Mouse (Mus musculus) macrophage (primary cell): Measurements from ENCODE around the gene Anapc4. TPM values are rescaled to one million over a fixed set of nuclear protein-coding genes. Genes with fewer than 3 reads are reported as not detected.

Experiments
- H3K27ac ChIP-seq: fragments of 350-480 bp; formaldehyde crosslinking; 2 replicates; pipeline ENCODE4 v1.9.0; 2021
- H3K36me3 ChIP-seq: fragments of 350-480 bp; formaldehyde crosslinking; 2 replicates; pipeline ENCODE4 v1.9.0; 2021; ENCODE audit errors: inconsistent target
- H3K4me3 ChIP-seq: fragments of 350-480 bp; formaldehyde crosslinking; 2 replicates; pipeline ENCODE4 v1.9.0; 2021; ENCODE audit errors: inconsistent target
- H3K79me2 ChIP-seq: fragments of 350-480 bp; formaldehyde crosslinking; 2 replicates; pipeline ENCODE4 v1.9.0; 2021; ENCODE audit errors: inconsistent target
- WGBS: methylation state at CpG from one replicate; pipeline ENCODE4 v1.1.7; 2026; ENCODE audit warnings: inconsistent platforms; ENCODE audit not compliant: missing documents; 5-methylcytosine and 5-hydroxymethylcytosine counted together
- polyA plus RNA-seq: library from polyadenylated mRNA; stranded (reverse); fragments of 250-400 nt; gene quantifications from 3 replicates; pipeline ENCODE4 v1.2.4, GENCODE M21; 2018; ENCODE audit warnings: inconsistent platforms

Gene Anapc4
- polyA plus RNA-seq, 1 experiment from 2014 or later = 28.8 TPM

DNA sequence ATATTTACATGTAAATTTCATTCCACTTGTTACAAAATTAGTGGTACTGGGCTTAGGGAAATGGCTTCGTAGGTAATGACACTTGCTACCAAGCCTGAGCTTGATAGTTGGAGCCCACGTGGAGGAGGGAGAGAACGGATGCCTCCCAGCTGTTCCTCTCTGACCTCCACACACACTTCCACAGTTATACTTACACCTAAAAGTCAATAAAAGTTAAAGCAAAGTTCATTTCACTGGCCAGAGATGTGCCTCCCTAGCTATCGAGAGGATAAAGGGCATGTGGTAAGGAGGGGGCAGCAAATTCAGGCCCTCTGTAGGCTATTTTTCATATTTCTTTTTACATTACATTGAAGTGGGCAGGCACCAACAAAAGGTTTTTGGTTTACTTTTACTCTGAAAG lies 5.9 kb upstream of the Anapc4 start:
- H3K79me2 ChIP-seq = no peaks in the 10 kb centered on the region
- 94% methylated on average over 4 of the region's 4 CpGs for WGBS
- no peaks in the 10 kb centered on the region for H3K36me3 ChIP-seq
- H3K4me3 ChIP-seq = no peak overlapping the region
- H3K27ac ChIP-seq = no peak overlapping the region

DNA sequence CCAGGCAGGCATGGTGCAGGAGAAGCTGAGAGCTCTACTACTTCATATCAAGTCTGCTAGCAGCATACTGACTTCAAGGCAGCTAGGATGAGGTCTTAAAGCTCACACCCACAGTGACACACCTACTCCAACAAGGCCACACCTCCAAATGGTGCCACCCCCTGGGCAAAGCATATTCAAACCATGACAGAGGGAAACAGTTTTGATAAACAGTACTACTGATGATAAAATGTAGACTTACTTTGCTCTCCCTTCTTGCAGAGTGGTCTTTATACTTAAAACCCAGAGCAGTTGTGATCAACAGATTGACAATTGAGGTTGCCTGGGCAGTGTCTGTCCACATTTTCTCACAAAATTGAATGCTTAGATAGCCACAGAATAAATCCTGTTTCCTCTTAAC lies 807 bp upstream of the Anapc4 start:
- H3K4me3 ChIP-seq = peak overlapping the region; percentile 45; the same call in 1 of the 2 replicates

DNA sequence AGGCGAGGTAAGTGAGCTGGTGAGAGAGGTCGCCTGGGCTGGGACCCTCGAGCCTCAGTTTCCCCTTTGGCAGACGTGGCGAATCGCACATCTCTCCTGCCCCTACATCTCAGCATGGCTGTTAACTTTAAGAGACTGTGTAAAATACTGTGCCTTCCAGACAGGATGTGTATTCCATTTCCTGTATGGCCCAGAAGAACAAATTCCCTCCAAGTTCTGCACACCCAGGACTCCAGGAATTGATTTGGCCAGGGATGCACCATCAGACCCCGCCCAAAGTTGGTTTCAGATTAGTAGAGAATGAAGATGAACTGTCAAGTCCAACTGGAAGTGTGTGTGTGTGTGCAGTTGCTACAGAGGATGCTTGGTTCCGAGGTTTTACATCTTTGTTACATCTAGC lies 574 bp downstream of the Anapc4 start:
- Histone ChIP-seq H3K79me2 (peaks cover 49% of the 10 kb centered on the region), H3K36me3 (peaks cover 6% of the 10 kb centered on the region; the same call in 1 of the 2 replicates), H3K4me3 (peak overlapping the region; percentile 91), H3K27ac (peak overlapping the region; percentile 36; the same call in 1 of the 2 replicates)
- 10% methylated on average over 8 of the region's 8 CpGs for WGBS

More for the DNA sequence above, 807 bp upstream of the Anapc4 start:
- Histone ChIP-seq H3K79me2 (peaks cover 40% of the 10 kb centered on the region), H3K36me3 (peaks cover 6% of the 10 kb centered on the region; the same call in 1 of the 2 replicates), H3K27ac (no peak overlapping the region)

DNA sequence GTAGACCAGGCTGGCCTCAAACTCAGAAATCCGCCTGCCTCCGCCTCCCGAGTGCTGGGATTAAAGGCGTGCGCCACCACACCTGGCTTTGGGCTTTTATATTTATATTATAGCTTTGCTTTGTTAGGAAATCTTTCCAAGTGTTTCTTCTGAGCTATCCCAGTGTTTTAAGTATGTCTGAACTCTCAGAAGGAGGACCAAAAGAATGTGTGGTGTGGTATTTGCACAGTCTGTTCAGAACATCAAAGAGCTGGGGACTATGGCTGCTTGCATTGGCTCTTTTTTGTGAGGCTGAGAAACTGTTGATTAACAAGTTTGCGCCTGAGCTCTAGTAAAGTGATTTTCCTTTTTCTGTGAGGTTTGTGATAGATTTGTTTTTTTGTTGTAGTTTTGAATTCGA lies 10.5 kb downstream of the Anapc4 start:
- WGBS = 99% methylated on average over 7 of the region's 7 CpGs
- H3K4me3 ChIP-seq = no peak overlapping the region
- H3K79me2 ChIP-seq = no peaks in the 10 kb centered on the region; the same call in 1 of the 2 replicates
- H3K27ac ChIP-seq = no peak overlapping the region
- H3K36me3 ChIP-seq = peaks cover 68% of the 10 kb centered on the region

DNA sequence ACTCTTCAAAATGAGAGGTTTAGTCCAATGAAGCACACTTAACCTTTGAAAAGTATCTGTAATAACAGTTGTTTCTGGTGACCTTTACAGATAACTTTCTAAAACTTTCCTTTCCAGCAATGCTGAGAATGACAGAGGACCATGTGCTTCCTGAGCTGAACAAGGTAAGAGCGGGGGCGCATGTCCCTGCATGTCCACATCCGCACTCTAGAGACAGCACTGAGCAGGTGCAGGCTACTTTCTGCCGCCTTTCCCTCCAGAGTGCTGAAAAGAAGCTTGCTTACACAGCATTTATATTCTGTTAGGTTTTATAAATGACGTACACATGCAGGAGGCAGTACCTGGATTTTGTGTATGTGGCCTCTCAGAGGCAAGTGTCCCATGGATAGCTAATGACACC lies 21.9 kb downstream of the Anapc4 start:
- no peak overlapping the region for H3K27ac ChIP-seq
- no peaks in the 10 kb centered on the region for H3K79me2 ChIP-seq
- H3K36me3 ChIP-seq = peaks cover 64% of the 10 kb centered on the region
- 96% methylated on average over 5 of the region's 5 CpGs for WGBS
- no peak overlapping the region for H3K4me3 ChIP-seq

DNA sequence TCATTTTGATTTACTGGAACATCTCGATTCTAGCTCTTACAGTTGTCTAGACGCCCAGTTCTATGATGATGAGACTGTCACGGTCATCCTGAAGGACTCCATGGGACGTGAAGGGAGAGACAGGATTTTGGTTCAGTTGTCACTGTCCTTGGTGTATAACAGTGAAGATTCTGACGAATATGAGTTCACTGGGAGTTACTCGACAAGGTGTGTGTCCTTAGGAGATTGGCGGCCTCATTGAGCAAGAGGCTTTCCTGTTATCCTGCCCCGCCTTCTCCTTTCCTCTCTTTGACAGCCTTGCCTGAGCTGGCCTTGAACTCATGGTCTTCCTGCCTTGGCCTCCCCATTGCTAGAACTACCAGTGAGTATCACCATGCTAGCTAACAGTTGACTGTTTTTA lies 30.6 kb downstream of the Anapc4 start:
- Histone ChIP-seq H3K4me3 (no peak overlapping the region), H3K79me2 (no peaks in the 10 kb centered on the region), H3K27ac (no peak overlapping the region), H3K36me3 (peaks cover 55% of the 10 kb centered on the region; the same call in 1 of the 2 replicates)
- 89% methylated on average over 8 of the region's 8 CpGs for WGBS

DNA sequence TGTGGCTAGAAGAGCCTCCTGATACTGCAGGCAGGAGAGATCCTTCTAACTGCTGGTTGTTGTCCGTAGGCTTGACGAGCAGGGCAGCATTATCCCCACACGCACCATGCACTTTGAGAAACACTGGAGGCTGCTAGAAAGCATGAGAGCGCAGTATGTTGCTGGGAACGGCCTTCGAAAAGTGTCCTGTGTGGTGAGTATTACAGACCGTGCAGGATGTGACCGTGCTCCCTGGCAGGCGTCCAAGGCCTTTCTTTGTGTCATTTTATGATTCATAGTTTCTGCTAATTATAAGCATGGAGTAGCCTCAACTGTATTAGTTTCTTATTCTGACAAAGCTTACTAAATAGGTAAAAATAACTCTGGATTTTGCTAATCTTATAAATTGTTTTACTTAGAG lies 32.0 kb downstream of the Anapc4 start:
- Histone ChIP-seq H3K36me3 (peaks cover 43% of the 10 kb centered on the region; the same call in 1 of the 2 replicates), H3K27ac (0 out of 2 replicates have a peak overlapping the region, but pooled peaks have one; percentile 10), H3K4me3 (no peak overlapping the region), H3K79me2 (no peaks in the 10 kb centered on the region)
- whole genome bisulfite sequencing = 9% methylated on average over 9 of the region's 9 CpGs

DNA sequence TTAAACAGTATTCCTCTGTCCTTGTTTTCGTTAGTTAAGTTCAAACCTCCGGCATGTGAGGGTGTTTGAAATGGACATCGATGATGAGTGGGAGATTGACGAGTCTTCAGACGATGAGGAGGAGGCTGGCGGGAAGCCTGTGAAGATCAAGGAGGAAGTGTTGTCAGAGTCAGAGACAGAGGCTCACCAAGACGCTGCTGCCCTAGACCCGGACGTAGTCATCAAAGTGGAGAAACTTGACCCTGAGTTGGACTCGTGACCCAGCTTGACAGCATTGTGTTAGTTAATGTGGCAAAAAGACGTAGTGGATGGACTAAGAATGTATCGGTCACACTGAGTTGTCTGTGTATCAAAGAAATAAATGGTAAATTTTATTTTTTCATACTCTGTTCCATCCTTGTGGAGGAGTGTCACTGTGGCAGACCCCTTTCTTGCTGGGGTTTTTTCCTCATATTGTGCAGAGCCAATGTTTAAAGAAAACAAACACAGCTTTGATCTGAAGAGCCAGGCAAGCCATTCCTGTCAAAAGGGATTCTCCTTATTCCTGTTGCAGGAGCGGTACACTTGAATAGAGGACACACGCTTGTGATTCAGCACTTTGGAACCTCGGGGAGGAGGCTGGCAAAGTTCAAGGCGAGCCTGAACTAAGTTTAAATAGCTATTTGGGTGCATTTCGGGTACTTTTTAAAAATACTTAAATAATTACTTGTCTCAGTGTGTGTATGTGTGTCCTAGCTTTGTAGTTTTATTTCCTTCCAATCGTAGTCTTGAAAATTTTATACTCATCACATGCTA lies 32.7 kb downstream of the Anapc4 start:
- WGBS = 73% methylated on average over 18 of the region's 18 CpGs
- Histone ChIP-seq H3K27ac (peak overlapping the region; percentile 10; the same call in 1 of the 2 replicates), H3K4me3 (no peak overlapping the region), H3K36me3 (peaks cover 36% of the 10 kb centered on the region; the same call in 1 of the 2 replicates), H3K79me2 (no peaks in the 10 kb centered on the region)

DNA sequence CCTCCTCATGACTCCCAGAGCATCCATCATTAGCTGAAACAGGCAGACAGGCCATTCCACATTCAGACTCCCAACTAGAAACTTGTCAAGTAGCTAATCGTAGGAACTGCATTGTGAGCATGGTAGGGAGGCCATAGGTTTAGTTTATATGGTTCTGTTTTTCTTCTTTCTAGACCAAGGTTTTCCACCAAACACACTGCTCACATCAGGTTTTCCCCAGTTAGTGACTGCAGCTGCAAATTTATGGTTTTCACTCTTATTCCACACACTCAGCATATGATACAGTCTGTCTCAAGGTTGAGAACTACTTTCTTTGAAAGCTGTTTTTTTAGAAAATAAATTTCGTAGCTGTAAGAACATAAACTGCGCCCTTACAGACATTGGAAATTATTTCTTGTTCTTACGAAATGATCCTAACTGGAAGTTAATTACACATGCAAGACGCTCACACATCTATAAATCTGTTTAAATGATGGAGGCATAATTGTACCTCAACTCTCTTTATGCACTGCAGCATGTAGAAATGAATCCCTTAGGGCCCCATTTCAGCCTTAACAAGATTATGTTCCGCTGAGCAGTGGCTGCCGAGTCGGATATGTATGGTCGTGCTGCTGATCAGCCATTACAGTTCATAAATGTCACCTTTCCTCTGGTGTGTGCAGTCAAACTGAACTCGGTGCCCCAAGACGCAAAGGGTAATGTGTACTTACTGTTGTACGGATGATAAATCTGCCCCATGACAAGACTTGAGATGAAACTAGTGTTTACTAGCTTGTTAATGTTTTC lies 35.3 kb downstream of the Anapc4 start:
- Histone ChIP-seq H3K36me3 (peaks cover 12% of the 10 kb centered on the region; the same call in 1 of the 2 replicates), H3K79me2 (no peaks in the 10 kb centered on the region), H3K27ac (no peak overlapping the region), H3K4me3 (no peak overlapping the region)
- 94% methylated on average over 12 of the region's 12 CpGs for WGBS

DNA sequence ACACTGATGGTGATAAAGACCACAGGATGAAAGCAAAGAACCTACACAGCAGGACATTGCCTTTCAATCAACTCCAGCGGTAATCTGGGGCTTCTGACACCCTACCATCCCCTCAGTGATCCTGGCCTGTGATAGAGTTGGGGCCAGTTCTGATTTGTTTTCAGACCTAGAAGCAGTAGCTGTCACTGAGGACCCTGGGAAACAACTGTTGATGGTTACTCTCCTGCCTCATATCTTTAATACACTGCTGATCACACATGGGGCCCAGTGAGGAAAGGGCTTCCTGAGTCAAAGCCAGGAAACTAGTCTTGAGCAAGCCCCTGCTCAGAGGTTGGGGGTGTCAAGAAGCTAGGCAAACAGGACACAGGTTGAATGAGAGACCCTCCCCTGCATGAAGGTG lies 37.6 kb downstream of the Anapc4 start:
- no peak overlapping the region for H3K4me3 ChIP-seq
- H3K36me3 ChIP-seq = peaks cover 5% of the 10 kb centered on the region; the same call in 1 of the 2 replicates
- H3K27ac ChIP-seq = no peak overlapping the region
- H3K79me2 ChIP-seq = no peaks in the 10 kb centered on the region
- WGBS = 92% methylated on average over 1 of the region's 1 CpGs

DNA sequence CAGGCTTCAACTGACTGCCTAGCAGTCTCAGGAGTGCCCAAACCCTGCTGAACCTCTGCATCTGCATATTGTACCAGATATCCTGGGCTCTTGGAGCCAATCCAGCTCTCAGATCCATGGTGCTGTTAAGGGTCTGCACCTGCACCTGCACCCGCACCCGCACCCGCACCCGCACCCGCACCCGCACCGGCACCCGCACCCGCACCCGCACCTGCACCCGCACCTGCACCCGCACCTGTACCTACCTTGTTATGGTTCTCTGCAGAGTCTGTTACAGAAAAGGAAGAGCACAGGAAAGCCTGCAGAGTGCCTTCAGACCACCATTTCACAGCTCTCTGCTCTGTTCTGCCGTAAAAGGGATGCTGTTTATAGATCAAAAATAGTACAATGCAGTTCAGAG lies 38.2 kb downstream of the Anapc4 start:
- WGBS = 84% methylated on average over 13 of the region's 13 CpGs
- peaks cover 5% of the 10 kb centered on the region; the same call in 1 of the 2 replicates for H3K36me3 ChIP-seq
- H3K27ac ChIP-seq = no peak overlapping the region
- no peaks in the 10 kb centered on the region for H3K79me2 ChIP-seq
- H3K4me3 ChIP-seq = no peak overlapping the region

DNA sequence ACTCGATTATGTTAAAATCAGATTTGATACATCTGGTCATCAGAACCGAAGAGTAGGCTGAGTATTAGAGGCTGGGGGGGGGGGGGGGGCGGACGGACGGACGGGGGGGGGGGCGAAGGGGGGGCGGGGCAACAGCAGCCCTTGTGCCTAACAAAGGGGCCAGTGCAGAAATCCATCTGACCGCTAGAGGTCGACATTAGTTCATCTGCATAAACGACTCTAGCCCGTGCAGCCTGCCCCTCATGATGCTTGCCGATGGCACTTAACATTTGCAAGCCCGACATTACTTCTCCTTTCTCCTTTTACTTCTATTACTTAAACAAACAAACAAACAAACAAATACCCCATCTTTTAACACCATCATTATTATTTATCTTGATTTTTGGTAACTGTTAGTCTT lies 45.0 kb downstream of the Anapc4 start:
- H3K27ac ChIP-seq = no peak overlapping the region
- H3K4me3 ChIP-seq = no peak overlapping the region
- H3K36me3 ChIP-seq = no peaks in the 10 kb centered on the region
- H3K79me2 ChIP-seq = no peaks in the 10 kb centered on the region
- WGBS = 4% methylated on average over 7 of the region's 14 CpGs

DNA sequence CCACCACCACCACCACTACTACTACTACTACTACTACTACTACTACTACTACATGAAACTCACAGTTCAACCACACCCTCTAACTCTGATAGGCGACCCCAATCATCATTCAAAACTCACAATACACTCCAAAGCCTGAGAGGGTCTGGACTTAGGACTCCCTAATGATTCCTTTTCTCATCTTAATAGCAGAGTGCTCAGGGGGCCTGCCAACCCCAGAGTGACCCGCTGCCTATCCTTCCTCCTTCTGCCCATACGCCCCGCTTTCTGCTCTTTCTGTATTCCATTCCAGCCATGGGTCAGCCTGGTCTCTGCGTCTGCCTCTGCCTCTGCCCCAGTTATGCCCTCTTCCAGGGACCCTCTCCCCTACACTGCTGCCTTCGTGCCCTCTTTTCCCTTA lies 46.1 kb downstream of the Anapc4 start:
- Histone ChIP-seq H3K79me2 (no peaks in the 10 kb centered on the region), H3K27ac (no peak overlapping the region)
- WGBS = 95% methylated on average over 6 of the region's 6 CpGs

DNA sequence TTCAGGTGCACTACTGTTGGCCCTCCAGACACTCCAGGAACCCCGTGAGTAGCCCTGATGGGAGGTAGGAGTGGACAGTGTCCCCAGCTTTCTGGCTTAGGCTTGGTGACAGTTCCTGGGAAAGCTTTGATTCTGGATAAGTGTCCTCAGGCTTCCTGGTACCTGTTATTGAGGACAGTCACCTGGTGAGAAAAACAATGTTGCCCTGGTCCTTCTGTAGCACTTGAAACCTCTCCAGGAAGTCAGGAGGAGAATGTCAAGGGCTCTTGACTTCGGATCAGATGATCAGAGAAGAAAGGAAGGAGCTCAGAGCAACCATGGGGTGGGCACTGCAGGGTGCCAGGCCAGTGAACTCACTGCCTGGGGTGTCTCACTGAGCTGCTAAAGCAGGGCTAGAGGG lies 48.6 kb downstream of the Anapc4 start:
- Histone ChIP-seq H3K36me3 (no peaks in the 10 kb centered on the region), H3K4me3 (no peak overlapping the region), H3K27ac (no peak overlapping the region), H3K79me2 (no peaks in the 10 kb centered on the region)
- WGBS = 72% methylated on average over 2 of the region's 2 CpGs

More for the DNA sequence above, 46.1 kb downstream of the Anapc4 start:
- Histone ChIP-seq H3K36me3 (no peaks in the 10 kb centered on the region), H3K4me3 (no peak overlapping the region)

DNA sequence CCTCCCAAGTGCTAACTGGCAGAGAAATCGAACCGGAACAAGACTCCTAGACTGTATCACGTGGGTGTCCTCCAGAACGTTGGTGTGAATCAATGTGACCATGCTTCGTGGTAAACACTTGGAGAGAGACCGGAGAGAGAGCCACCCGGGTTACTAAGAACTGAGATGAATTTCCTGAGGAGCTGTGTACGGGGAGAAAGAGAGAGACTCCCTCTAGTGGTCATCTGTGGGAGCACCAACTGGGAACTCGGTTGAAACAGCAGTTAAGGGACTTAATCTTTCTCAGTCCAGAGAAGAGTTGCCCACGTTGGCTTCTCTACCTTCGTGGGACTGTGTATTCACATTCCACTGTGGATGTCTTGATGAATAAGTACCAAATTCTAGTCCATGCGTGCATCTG lies 53.3 kb downstream of the Anapc4 start:
- no peak overlapping the region for H3K27ac ChIP-seq
- H3K36me3 ChIP-seq = no peaks in the 10 kb centered on the region
- no peaks in the 10 kb centered on the region for H3K79me2 ChIP-seq
- H3K4me3 ChIP-seq = no peak overlapping the region
- 28% methylated on average over 12 of the region's 12 CpGs for WGBS
